Mouse (Mus musculus): ENCODE measurements at regions not wholly inside any gene's neighbourhood (a gene's known extent, or its start where the extent isn't known, plus 50 kb on each side); places are given as distances from the start of the nearest gene placed in this dataset.
"Not testable (repeated sequence)": the region's sequence is repeated elsewhere in the genome, so short reads cannot be mapped to it uniquely, and the experiment has no call there.

- 84% methylated on average over 14 of the region's 14 CpGs for WGBS
- TF ChIP-seq CTCF (IDR thresholded peaks at IDR 0.05; ENCODE audit: control insufficient read depth, insufficient read depth, low read length) = no peak
- TF ChIP-seq POLR2A (IDR thresholded peaks at IDR 0.05; ENCODE audit: borderline replicate concordance, control insufficient read depth, low read depth, low read length) = no peak
- Histone ChIP-seq H3K4me1 (ENCODE audit: control insufficient read depth, insufficient read depth, low read length) (no peaks in the 10 kb centered on the region), H3K4me3 (replicated peaks; ENCODE audit: control insufficient read depth, low read depth, low read length) (no peak overlapping the region), H3K27ac (ENCODE audit: control insufficient read depth, insufficient read depth, low read depth, low read length, poor library complexity) (no peak overlapping the region)
Measured at GRCm38 (mm10) chr12:15114793-15115192, 701.9 kb downstream of the Trib2 start.

GRCm38 (mm10) chr12:15111049-15111448, 705.7 kb downstream of the Trib2 start:
- no peak for TF ChIP-seq POLR2A (IDR thresholded peaks at IDR 0.05; ENCODE audit: borderline replicate concordance, control insufficient read depth, low read depth, low read length)
- TF ChIP-seq CTCF (IDR thresholded peaks at IDR 0.05; ENCODE audit: control insufficient read depth, insufficient read depth, low read length) = no peak
- Histone ChIP-seq H3K4me3 (replicated peaks; ENCODE audit: control insufficient read depth, low read depth, low read length) (no peak overlapping the region), H3K27ac (ENCODE audit: control insufficient read depth, insufficient read depth, low read depth, low read length, poor library complexity) (no peak overlapping the region), H3K4me1 (ENCODE audit: control insufficient read depth, insufficient read depth, low read length) (no peaks in the 10 kb centered on the region)
- WGBS = 59% methylated on average over 2 of the region's 2 CpGs

GRCm38 (mm10) chr12:15104876-15105275, 711.8 kb downstream of the Trib2 start:
- no peaks in the 10 kb centered on the region for H3K4me1 ChIP-seq (ENCODE audit: control insufficient read depth, insufficient read depth, low read length)
- H3K4me3 ChIP-seq (replicated peaks; ENCODE audit: control insufficient read depth, low read depth, low read length) = no peak overlapping the region
- WGBS = 79% methylated on average over 2 of the region's 2 CpGs
- no peak for TF ChIP-seq CTCF (IDR thresholded peaks at IDR 0.05; ENCODE audit: control insufficient read depth, insufficient read depth, low read length)
- TF ChIP-seq POLR2A (IDR thresholded peaks at IDR 0.05; ENCODE audit: borderline replicate concordance, control insufficient read depth, low read depth, low read length) = no peak
- H3K27ac ChIP-seq (ENCODE audit: control insufficient read depth, insufficient read depth, low read depth, low read length, poor library complexity) = no peak overlapping the region

GRCm38 (mm10) chr12:15078615-15079014, 738.1 kb downstream of the Trib2 start:
- Histone ChIP-seq H3K4me1 (ENCODE audit: control insufficient read depth, insufficient read depth, low read length) (no peaks in the 10 kb centered on the region), H3K27ac (ENCODE audit: control insufficient read depth, insufficient read depth, low read depth, low read length, poor library complexity) (no peak overlapping the region), H3K4me3 (replicated peaks; ENCODE audit: control insufficient read depth, low read depth, low read length) (no peak overlapping the region)
- TF ChIP-seq POLR2A (IDR thresholded peaks at IDR 0.05; ENCODE audit: borderline replicate concordance, control insufficient read depth, low read depth, low read length) = no peak
- no peak for TF ChIP-seq CTCF (IDR thresholded peaks at IDR 0.05; ENCODE audit: control insufficient read depth, insufficient read depth, low read length)
- 52% methylated on average over 2 of the region's 2 CpGs for WGBS

GRCm38 (mm10) chr12:15064351-15064750, 752.4 kb downstream of the Trib2 start:
- Histone ChIP-seq H3K27ac (ENCODE audit: control insufficient read depth, insufficient read depth, low read depth, low read length, poor library complexity) (no peak overlapping the region), H3K4me1 (ENCODE audit: control insufficient read depth, insufficient read depth, low read length) (no peaks in the 10 kb centered on the region), H3K4me3 (replicated peaks; ENCODE audit: control insufficient read depth, low read depth, low read length) (no peak overlapping the region)
- 81% methylated on average over 1 of the region's 1 CpGs for WGBS
- no peak for TF ChIP-seq CTCF (IDR thresholded peaks at IDR 0.05; ENCODE audit: control insufficient read depth, insufficient read depth, low read length)
- TF ChIP-seq POLR2A (IDR thresholded peaks at IDR 0.05; ENCODE audit: borderline replicate concordance, control insufficient read depth, low read depth, low read length) = no peak

DNA sequence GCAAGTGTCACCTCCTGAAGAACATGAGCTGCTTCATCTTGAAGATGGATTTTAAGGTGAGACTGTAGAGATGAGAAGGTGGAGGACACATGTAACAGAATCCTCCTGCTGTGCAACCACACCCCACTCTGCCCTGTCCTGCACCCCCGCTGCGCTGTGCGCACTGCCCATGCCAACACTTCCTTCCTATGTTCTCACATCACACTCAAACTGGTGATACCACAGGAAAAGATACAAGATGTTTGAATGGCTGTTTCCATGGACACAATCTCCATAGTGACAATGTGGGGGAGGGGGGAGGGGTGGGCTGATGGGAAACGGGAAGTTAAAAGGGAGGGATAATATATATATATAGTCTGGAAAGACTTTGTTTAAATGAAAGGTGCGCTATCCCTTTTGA, 765.3 kb downstream of the Trib2 start:
- TF ChIP-seq POLR2A (IDR thresholded peaks at IDR 0.05; ENCODE audit: borderline replicate concordance, control insufficient read depth, low read depth, low read length) = no peak
- TF ChIP-seq CTCF (IDR thresholded peaks at IDR 0.05; ENCODE audit: control insufficient read depth, insufficient read depth, low read length) = no peak
- H3K27ac ChIP-seq (ENCODE audit: control insufficient read depth, insufficient read depth, low read depth, low read length, poor library complexity) = no peak overlapping the region
- WGBS = 81% methylated on average over 5 of the region's 5 CpGs
- H3K4me1 ChIP-seq (ENCODE audit: control insufficient read depth, insufficient read depth, low read length) = no peaks in the 10 kb centered on the region
- no peak overlapping the region for H3K4me3 ChIP-seq (replicated peaks; ENCODE audit: control insufficient read depth, low read depth, low read length)

- Histone ChIP-seq H3K4me3 (replicated peaks; ENCODE audit: control insufficient read depth, low read depth, low read length) (no peak overlapping the region), H3K27ac (ENCODE audit: control insufficient read depth, insufficient read depth, low read depth, low read length, poor library complexity) (no peak overlapping the region), H3K4me1 (ENCODE audit: control insufficient read depth, insufficient read depth, low read length) (no peaks in the 10 kb centered on the region)
- 84% methylated on average over 2 of the region's 2 CpGs for WGBS
- TF ChIP-seq POLR2A (IDR thresholded peaks at IDR 0.05; ENCODE audit: borderline replicate concordance, control insufficient read depth, low read depth, low read length) (no peak), CTCF (IDR thresholded peaks at IDR 0.05; ENCODE audit: control insufficient read depth, insufficient read depth, low read length) (no peak)
Measured at GRCm38 (mm10) chr12:15043264-15043663, 773.5 kb downstream of the Trib2 start.

- Histone ChIP-seq H3K4me3 (replicated peaks; ENCODE audit: control insufficient read depth, low read depth, low read length) (no peak overlapping the region), H3K27ac (ENCODE audit: control insufficient read depth, insufficient read depth, low read depth, low read length, poor library complexity) (no peak overlapping the region), H3K4me1 (ENCODE audit: control insufficient read depth, insufficient read depth, low read length) (no peaks in the 10 kb centered on the region)
- no peak for TF ChIP-seq CTCF (IDR thresholded peaks at IDR 0.05; ENCODE audit: control insufficient read depth, insufficient read depth, low read length)
- TF ChIP-seq POLR2A (IDR thresholded peaks at IDR 0.05; ENCODE audit: borderline replicate concordance, control insufficient read depth, low read depth, low read length) = no peak
Measured at GRCm38 (mm10) chr12:15011091-15011490, 805.6 kb downstream of the Trib2 start.

- H3K27ac ChIP-seq (ENCODE audit: control insufficient read depth, insufficient read depth, low read depth, low read length, poor library complexity); H3K4me3 ChIP-seq (replicated peaks; ENCODE audit: control insufficient read depth, low read depth, low read length); H3K4me1 ChIP-seq (ENCODE audit: control insufficient read depth, insufficient read depth, low read length): not testable (repeated sequence)
- WGBS = 17% methylated on average over 1 of the region's 1 CpGs
Measured at GRCm38 (mm10) chr12:15002401-15002800, 814.3 kb downstream of the Trib2 start.
